Mouse (Mus musculus): ENCODE data around the gene Pacsin3.

DNA sequence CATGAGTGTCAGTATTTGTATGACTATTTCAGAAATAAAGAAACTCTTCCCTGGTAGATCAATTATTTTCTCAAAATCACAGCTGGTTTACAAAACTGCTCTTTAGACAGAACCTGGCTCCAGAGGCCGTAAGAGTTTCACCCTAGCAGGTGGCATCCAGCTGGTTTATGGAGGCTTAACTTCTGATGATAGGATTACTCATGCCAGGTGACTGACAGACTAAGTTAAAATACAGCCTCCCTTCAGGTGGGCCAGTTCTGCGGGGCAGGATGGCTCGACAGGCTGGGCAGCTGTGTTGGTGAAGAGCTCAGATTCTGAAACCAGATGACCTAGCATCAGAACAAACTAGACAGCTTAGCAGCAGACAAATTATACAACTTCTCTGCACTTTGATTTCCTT lies 53.8 kb downstream of the Pacsin3 start:
- no peak for TF ChIP-seq CTCF (IDR thresholded peaks at IDR 0.05; ENCODE audit: low read depth)
- no peak for TF ChIP-seq EP300 (IDR thresholded peaks at IDR 0.05; ENCODE audit: low read depth)
